Mouse (Mus musculus) lung, postnatal 0 days (tissue): ENCODE results near the gene Gm3250.

Experiments used
- CTCF ChIP-seq: IDR thresholded peaks from 2 replicates; pipeline ENCODE4 v1.5.1; 2016; ENCODE audit warnings: antibody characterized with exemption, mild to moderate bottlenecking
- EP300 ChIP-seq: IDR thresholded peaks from 2 replicates; pipeline ENCODE4 v1.6.1; 2016; ENCODE audit warnings: antibody characterized with exemption, mild to moderate bottlenecking, control low read depth

GRCm38 (mm10) chr10:77818523-77818922 is 36.2 kb upstream of the Gm3250 start:
- TF ChIP-seq EP300 (no peak), CTCF (no peak)
